Mouse (Mus musculus) cerebellum, adult 2 months (tissue): ENCODE results near the gene Csnk2b.

Source experiments
- CTCF ChIP-seq: fragments of 200-500 bp; IDR thresholded peaks from 2 replicates; pipeline ENCODE4 v1.5.1; 2011; ENCODE audit warnings: low read depth, mild to moderate bottlenecking, control low read depth, low read length, moderate library complexity, borderline replicate concordance; ENCODE audit not compliant: insufficient read depth
- POLR2A ChIP-seq: fragments of 200-500 bp; IDR thresholded peaks from 2 replicates; pipeline ENCODE4 v1.6.1; 2011; ENCODE audit warnings: low read length, control low read depth, borderline replicate concordance; ENCODE audit not compliant: insufficient read depth

DNA sequence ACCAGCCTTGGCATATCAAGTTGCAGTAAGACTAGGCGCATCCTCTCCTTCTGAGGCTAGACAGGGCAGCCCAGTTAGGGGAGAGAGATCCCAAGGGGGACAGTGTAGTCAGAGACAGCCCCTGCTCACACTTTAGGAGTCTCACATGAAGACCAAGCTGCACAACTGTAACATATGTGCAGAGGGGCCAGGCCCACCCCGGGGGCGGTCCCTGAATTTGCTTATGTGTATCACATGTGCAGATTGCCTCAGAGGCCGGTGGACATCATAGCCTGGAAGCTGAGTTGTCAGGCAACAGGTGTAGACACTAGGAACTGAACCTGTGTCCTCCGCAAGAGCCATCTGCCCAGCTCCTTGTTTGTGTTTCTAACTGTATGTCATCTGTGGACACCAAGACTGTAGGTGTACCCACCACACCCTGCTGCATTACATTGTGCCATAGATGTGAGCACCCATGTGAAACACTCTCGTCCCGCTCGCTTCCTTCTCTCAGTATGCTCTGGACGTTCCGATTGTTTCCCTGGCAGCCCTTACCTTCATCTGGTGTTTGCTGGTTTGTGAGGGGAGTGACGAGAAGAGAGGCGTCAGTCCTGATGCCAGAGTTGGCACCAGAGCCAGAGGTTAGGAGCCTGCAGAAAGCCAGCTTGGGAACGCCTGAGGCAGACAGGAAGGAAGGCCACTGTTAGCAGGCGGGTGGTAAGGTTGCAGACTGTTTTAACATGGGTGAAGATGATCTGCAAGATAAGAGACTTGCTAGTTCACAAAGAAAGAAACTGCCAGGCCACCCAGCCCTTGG, 29.3 kb downstream of the Csnk2b start:
- TF ChIP-seq POLR2A (no peak), CTCF (no peak)
